Mouse (Mus musculus): ENCODE data around the gene Ufsp2.

Gene Ufsp2

DNA sequence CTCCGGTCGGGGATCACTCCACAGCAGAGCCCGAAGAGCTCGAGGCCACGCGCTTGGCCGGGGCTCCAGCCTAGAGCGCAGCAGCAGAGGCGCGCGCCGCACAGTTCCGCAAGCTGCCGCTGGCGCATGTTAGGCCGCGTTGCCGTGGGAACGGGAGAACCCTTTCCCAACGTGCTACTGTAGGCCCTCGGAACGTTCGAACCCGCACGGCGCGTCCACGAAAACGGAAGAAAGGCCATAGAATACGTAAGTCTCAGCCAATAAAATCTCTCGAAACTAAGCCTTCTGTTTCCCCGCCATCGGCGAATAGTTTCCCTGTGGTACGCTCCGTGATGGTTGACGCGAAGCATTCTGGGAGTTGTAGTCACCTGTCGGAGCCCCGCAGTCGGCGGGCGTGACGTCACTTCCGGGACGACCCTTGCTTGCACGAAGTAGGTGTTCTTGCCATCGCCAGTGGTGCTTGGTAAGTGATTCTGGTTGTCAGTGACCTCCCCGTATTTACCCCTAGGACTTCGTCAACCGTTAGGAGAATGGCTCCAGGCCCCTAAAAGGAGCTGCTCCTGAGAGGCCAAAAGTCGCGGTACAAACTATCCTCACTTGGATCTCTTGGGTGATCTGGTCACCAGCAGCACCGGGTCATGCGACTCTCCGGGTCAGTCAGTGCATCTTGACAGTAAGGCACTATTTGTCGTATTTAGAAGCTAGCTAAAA, at the start of gene Ufsp2, which contains the start of gene 1700029J07Rik:
Gene Ufsp2, plus strand, starts transcription at position 403 of the 711 bp plus-strand sequence.
Gene 1700029J07Rik, minus strand, starts transcription at position 127 of the 711 bp plus-strand sequence.
- peak; percentile 93 to 98 for DNase-seq (ENCODE audit: low spot score in 2 of 2)

DNA sequence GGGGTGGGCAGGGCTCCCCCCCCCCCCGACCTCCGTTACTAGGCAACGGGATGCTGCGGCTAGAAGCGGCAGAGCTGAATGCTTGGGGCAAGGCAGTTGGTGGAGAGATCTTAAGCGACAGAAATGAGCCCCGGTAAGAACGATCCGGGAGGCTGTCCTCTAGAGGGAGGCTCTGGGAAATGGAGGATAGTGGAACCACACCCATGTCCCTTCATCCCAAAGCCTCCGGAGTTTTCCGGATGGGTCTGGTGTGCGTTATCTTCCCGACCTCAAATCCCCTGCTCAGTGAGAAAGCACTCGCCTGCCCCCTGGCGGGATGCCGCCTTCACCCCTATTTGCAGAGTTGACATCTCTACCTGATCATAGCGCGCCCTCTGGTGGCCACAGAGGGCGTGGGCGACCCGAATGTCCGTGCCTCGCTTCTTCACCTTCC, 40.7 kb upstream of the Ufsp2 start, which contains the start of gene Ccdc110:
Gene Ccdc110, plus strand, starts transcription at position 38 of the 433 bp plus-strand sequence.
- peak; percentile 86 to 96 for DNase-seq (ENCODE audit: low spot score in 2 of 2)

DNA sequence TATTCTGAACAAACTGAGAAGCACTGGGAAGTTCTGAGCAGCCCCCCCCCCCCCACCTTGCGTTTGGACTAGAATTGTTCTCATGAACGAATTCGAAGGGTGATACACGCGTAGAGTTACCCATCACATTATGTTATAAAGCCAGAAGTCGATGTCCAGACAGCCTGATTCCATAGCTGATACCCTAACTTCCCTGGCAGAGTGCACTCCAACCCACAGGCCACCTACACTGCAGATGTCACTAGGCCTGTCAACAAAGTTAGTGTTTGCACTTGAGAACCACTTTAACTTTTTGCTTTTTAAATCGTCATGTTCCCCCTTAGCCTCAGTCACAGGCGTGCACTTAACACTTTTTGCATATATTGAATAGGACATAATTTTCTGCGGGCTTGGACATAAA, 38.3 kb upstream of the Ufsp2 start:
- no peak for DNase-seq (ENCODE audit: low spot score in 2 of 2)

GRCm38 (mm10) chr8:45946283-45946682, 29.0 kb upstream of the Ufsp2 start:
- no peak for DNase-seq (ENCODE audit: low spot score in 2 of 2)

DNA sequence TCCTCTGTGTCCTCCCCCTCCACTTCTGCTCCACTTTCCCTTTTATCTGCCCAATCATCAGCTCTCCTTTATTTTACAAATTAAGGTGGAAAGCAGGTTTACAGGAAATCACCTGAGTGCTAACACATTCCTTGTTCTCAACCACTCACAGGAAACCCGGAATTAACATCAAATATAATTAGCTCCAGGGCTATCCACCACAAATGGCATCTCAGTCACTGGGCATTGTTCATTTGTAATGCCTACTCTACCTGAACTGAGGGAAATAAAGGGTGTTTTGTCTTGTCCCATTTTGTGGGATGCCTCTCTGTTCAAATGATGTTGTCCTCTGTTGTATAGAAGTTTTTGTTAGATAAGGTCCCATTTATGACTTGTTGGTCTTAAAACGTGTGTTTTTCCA, 24.7 kb upstream of the Ufsp2 start:
- no peak for DNase-seq (ENCODE audit: low spot score in 2 of 2)

DNA sequence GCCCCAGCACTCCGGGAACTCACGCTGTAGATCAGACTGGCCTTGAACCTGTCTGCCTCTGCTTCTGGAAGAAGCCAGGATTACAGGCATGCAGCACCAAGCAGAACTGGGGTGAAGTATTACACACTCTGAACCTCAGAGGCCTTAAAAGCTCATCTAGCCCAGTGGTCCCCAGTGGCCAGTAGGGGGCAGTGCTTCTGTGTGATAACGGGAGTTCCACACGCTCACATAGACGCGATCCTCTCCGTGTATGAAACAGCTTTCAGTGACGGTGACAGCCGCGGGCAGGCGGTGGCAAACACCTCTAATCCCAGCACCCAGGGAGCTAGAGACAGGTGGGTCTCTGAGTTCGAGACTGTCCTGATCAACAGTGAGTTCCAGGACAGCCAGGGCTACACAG, 4.4 kb upstream of the Ufsp2 start:
- DNase-seq (ENCODE audit: low spot score in 2 of 2): no peak

- no peak for DNase-seq (ENCODE audit: low spot score in 2 of 2)
These were observed 1.3 kb upstream of the Ufsp2 start for GRCm38 (mm10) chr8:45973988-45974505.

DNA sequence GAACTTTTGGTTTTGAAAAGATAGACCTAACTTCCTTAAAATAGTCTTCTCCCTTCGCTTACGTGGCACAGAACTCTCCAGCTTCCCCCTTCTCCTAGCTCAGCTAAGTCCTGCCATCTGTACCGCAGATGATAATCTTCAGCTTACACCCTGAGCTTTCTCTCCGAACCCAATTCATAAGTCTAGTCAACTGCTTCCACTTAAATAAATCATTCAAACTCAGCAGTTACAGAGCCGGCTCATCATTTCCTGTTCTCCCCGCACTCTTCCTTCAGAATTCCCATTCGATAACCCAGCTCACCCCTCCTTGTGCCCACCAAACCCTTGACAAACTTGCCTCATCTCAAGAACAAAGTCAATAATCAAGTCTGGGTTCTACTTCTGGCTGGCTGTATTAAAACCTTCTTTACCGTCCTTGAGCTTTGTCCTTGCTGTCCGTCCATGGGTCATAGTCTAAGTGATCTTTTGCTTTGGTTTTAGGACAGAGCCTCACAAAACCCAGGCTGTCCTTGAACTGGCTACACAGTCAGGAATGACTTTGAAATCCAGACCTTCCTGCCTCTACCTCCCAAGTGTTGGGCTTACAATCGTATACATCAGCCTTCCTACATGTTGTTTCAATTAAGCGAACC, 625 bp downstream of the Ufsp2 start:
- no peak for DNase-seq (ENCODE audit: low spot score in 2 of 2)

DNA sequence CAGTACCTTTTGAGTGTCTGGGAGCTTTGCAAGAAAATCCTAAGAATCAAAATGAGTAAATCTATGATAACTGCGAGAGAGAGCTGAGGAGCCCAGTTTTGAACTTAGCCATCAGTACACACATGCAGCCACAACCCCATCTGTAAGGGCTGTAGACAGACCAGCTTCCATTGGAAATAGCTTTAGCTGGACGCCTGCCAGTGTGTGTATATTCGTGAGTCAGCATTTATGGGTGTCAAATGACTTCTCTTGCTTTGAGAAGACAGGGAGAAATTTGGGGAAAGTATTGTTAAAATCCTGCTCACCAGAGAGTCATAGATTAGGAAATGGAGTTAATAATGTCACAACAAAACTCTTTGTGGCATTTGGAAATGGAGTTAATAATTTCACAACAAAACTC, 11.3 kb downstream of the Ufsp2 start:
- no peak for DNase-seq (ENCODE audit: low spot score in 2 of 2)

GRCm38 (mm10) chr8:45988189-45988588, 12.9 kb downstream of the Ufsp2 start:
- no peak for DNase-seq (ENCODE audit: low spot score in 2 of 2)

DNA sequence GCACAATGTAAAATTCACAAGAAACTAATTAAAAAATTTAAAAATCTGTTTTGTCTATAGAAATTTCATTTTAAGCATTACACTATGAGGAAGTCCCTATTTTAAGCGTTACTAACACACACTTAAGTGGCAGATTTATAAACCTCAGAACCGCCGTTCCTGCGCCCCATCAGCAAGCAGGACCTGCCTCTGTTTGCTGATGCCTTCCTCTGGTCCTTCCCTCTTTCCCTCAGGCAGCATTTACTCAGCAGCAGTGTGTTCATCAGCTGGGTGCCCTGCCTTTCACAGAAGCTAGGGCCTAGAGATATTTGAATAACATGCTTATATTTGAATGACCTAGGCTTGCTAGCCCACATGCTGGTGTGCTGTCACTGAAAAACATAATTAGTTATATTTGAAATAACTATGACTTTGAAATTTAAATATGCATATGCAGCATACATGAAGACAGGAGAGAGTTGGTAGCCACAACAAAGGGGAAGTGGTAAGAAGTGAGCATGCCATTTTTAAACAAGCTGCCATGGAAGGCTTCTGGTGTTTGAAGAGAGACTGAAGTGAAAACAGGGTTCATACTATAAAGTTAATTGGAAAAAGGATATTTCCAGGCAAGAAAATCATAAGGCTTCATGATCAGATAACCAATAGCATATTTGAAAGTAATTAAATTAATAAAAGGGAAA, 15.4 kb downstream of the Ufsp2 start:
- no peak for DNase-seq (ENCODE audit: low spot score in 2 of 2)

DNA sequence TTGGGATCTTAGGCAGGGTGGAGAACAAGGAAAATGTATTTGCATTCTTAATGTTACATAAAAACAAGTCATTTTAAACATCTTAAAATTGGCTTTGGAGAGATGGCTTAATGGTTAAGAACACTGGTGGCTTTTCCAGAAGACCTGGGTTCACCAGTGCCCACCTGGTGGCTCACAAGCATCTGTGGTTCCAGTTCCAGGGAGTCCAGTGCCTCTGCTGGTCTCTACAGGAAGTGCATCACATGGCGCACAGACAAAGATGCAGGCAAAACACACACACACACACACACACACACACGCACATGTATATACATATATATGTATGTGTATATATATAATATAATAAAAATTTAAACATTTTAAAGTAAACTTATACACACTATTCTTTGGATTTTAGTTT, 18.8 kb downstream of the Ufsp2 start:
- no peak for DNase-seq (ENCODE audit: low spot score in 2 of 2)

GRCm38 (mm10) chr8:45995576-45995975, 20.2 kb downstream of the Ufsp2 start:
- DNase-seq (ENCODE audit: low spot score in 2 of 2): no peak

GRCm38 (mm10) chr8:45998228-45998627, 22.9 kb downstream of the Ufsp2 start:
- DNase-seq (ENCODE audit: low spot score in 2 of 2): no peak

GRCm38 (mm10) chr8:45999138-45999783, 23.9 kb downstream of the Ufsp2 start, which contains the start of gene Lrp2bp:
Gene Lrp2bp, plus strand, starts transcription at chr8:45999303.
- no peak for DNase-seq (ENCODE audit: low spot score in 2 of 2)

- DNase-seq (ENCODE audit: low spot score in 2 of 2): peak; percentile 98 to 99
These were observed 24.7 kb downstream of the Ufsp2 start for GRCm38 (mm10) chr8:45999784-46000705.

- DNase-seq (ENCODE audit: low spot score in 2 of 2): no peak
These were observed 30.3 kb downstream of the Ufsp2 start, which contains the start of gene Ankrd37 for GRCm38 (mm10) chr8:46005596-46005995. Gene Ankrd37, minus strand, starts transcription at chr8:46005707.

DNA sequence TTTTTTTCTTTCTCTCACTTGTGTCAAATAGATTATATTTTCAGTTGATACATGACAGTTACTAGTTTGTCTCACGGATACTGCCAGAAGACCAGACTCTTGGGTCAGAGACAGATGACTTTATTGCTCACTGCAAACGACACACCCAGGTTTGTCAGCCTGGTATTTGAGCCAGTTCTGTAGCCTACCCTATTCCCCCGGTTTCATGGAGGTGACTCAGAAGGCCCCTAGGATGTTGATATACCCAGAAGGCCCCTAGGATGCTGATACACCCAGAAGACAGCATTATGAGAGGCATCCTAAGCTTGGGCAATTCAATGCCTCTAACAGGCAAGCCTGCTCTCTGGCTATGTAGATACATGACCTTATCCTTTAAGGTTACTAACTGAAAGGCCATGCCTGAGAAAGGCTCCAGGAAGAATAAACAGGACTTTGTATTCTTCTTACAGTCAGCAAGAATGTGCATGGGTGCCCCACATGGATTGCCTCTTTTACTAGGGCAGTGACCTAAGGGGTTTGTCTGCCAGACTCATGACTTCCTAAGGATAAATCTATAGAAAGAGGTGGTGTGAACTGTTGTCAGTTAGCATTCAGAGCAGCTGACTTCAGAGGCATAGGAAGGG, 31.8 kb downstream of the Ufsp2 start:
- no peak for DNase-seq (ENCODE audit: low spot score in 2 of 2)

- no peak for DNase-seq (ENCODE audit: low spot score in 2 of 2)
These were observed 35.0 kb downstream of the Ufsp2 start for GRCm38 (mm10) chr8:46010306-46010705.
